Mouse (Mus musculus) olfactory bulb, adult 2 months (tissue): ENCODE measurements around the gene Rcor1. TPM values are rescaled to one million over a fixed set of nuclear protein-coding genes. Genes with fewer than 3 reads are reported as not detected.

ENCODE experiments used
- H3K27ac ChIP-seq: fragments of 200-500 bp; 2 replicates; pipeline ENCODE4 v1.5.1; 2012; ENCODE audit warnings: low read depth, low read length; ENCODE audit not compliant: insufficient read depth
- H3K4me1 ChIP-seq: fragments of 200-500 bp; 2 replicates; pipeline ENCODE4 v1.6.1; 2012; ENCODE audit warnings: low read length; ENCODE audit not compliant: control insufficient read depth, insufficient read depth
- H3K4me3 ChIP-seq: fragments of 200-500 bp; 2 replicates; pipeline ENCODE4 v1.5.1; 2012; ENCODE audit warnings: mild to moderate bottlenecking, low read depth, low read length, moderate library complexity; ENCODE audit not compliant: insufficient read depth
- CTCF ChIP-seq: fragments of 200-500 bp; IDR thresholded peaks from 2 replicates; pipeline ENCODE4 v1.5.1; 2012; ENCODE audit warnings: low read depth, mild to moderate bottlenecking, low read length, moderate library complexity; ENCODE audit not compliant: insufficient read depth
- POLR2A ChIP-seq: fragments of 200-500 bp; IDR thresholded peaks from 2 replicates; pipeline ENCODE4 v1.6.1; 2012; ENCODE audit warnings: mild to moderate bottlenecking, low read depth, low read length, moderate library complexity; ENCODE audit not compliant: insufficient read depth
- WGBS: fragments of 180-500 bp; shearing (Covaris S2); methylation state at CpG from one replicate; pipeline ENCODE4 v1.1.7; 2018; 5-methylcytosine and 5-hydroxymethylcytosine counted together
- polyA plus RNA-seq: library from polyadenylated mRNA; stranded (reverse); fragments of >200 nt; gene quantifications from 2 replicates; pipeline ENCODE4 v1.2.4, GENCODE M21; 2012; ENCODE audit warnings: low replicate concordance; ENCODE audit not compliant: missing spikeins, insufficient read depth, insufficient read length

Gene Rcor1
- polyA plus RNA-seq, 1 experiment: not detected

DNA sequence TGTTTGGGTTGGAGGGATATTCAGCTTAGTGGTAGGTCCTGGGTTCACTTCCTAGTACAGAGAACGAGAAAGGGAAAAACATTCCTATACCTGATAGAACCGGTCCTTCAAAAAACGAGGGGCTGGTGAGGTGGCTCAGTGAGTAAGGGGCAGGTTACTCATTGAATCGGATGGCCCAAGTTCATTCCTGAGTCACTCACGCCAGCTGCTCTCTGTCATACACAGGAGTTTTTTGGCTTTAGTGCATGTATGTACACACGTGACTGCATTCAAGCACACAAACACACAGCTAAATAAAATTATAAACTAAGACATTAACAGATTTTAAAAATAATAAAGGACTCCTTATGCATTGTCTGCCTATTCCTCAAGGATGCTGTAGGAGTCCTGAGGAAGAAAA, 57.1 kb downstream of the Rcor1 start:
- Histone ChIP-seq H3K27ac (no peak overlapping the region), H3K4me1 (no peaks in the 10 kb centered on the region; the same call in 1 of the 2 replicates), H3K4me3 (no peak overlapping the region)
- TF ChIP-seq CTCF (no peak), POLR2A (no peak)
- 94% methylated on average over 6 of the region's 6 CpGs for WGBS

GRCm38 (mm10) chr12:111097036-111097435, 57.9 kb downstream of the Rcor1 start:
- H3K27ac ChIP-seq: no peak overlapping the region
- 67% methylated on average over 8 of the region's 8 CpGs for WGBS
- TF ChIP-seq POLR2A (no peak), CTCF (no peak)
- no peak overlapping the region for H3K4me3 ChIP-seq
- no peaks in the 10 kb centered on the region; the same call in 1 of the 2 replicates for H3K4me1 ChIP-seq

GRCm38 (mm10) chr12:111111176-111111575, 72.0 kb downstream of the Rcor1 start:
- 83% methylated on average over 8 of the region's 8 CpGs for WGBS
- Histone ChIP-seq H3K4me1 (no peaks in the 10 kb centered on the region), H3K27ac (no peak overlapping the region), H3K4me3 (no peak overlapping the region)
- TF ChIP-seq CTCF (no peak), POLR2A (no peak)

DNA sequence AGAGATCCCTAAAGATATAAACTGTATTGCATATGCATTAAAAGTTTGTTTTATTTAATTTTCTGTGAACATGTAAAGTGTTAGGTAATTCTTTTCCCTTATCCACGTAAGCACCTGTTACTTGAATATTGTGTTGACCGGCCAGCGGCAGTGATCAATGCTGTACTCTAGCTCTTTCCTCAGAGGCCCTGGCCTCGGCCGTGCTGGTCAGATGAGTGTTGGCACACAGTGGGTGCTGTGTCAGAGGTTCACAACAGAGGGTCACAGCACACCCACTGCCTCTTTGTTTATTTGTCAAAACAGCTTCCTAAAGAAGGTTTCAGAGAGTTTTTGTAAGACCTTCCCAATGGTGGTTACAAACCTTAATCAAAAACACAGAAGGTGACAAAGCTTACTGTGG, 75.4 kb downstream of the Rcor1 start:
- Histone ChIP-seq H3K4me3 (no peak overlapping the region), H3K27ac (no peak overlapping the region), H3K4me1 (no peaks in the 10 kb centered on the region)
- TF ChIP-seq POLR2A (no peak), CTCF (no peak)
- 75% methylated on average over 5 of the region's 5 CpGs for whole genome bisulfite sequencing

- Histone ChIP-seq H3K4me3 (no peak overlapping the region), H3K4me1 (no peaks in the 10 kb centered on the region), H3K27ac (no peak overlapping the region)
- 97% methylated on average over 5 of the region's 5 CpGs for WGBS
- TF ChIP-seq CTCF: no peak
- TF ChIP-seq POLR2A: no peak
Measured at GRCm38 (mm10) chr12:111119506-111120085, 80.4 kb downstream of the Rcor1 start.

DNA sequence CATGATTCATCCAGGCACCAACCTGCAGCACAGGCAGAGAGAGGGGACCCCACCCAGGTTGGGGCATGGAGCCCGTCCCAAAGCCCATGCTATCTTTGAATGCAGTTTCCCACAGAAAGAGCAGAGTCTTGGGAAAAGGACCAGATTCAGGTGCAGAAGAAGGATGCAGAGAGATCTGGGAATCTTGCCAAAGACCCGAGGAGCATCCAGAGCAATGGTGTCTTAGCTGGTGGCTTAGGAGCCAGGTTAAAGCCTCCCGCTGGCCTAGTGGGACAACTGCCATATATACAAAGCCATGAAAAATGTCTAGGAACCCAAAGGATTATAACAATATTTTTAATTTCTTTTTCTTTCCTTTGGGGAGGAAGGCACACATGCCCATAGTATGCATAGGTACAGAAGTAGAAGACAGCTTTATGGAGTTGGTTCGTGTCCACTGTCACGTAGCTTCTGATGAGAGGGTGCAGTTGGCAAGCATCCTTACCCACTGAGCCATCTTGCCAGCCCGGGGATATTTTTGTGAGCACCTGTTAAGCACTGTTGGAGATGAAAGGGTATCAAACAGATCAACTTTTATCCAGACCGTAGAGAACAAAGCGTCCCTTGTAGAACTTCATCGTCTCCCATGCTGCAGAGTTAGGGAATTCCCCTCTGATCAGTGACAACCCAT, 82.0 kb downstream of the Rcor1 start:
- TF ChIP-seq CTCF: no peak
- TF ChIP-seq POLR2A: no peak
- 84% methylated on average over 9 of the region's 9 CpGs for WGBS
- H3K4me3 ChIP-seq: no peak overlapping the region
- no peak overlapping the region for H3K27ac ChIP-seq
- no peaks in the 10 kb centered on the region for H3K4me1 ChIP-seq

GRCm38 (mm10) chr12:111122332-111122852, 83.2 kb downstream of the Rcor1 start:
- Histone ChIP-seq H3K4me3 (no peak overlapping the region), H3K27ac (no peak overlapping the region), H3K4me1 (no peaks in the 10 kb centered on the region)
- no peak for TF ChIP-seq POLR2A
- TF ChIP-seq CTCF: no peak

GRCm38 (mm10) chr12:111124601-111125260, 85.6 kb downstream of the Rcor1 start:
- Histone ChIP-seq H3K4me3 (no peak overlapping the region), H3K4me1 (peaks cover under 1% of the 10 kb centered on the region; the same call in 1 of the 2 replicates), H3K27ac (no peak overlapping the region)
- WGBS: 70% methylated on average over 14 of the region's 14 CpGs
- TF ChIP-seq POLR2A (no peak), CTCF (no peak)

GRCm38 (mm10) chr12:111125666-111126065, 86.5 kb downstream of the Rcor1 start:
- Histone ChIP-seq H3K4me1 (peaks cover 3% of the 10 kb centered on the region; the same call in 1 of the 2 replicates), H3K27ac (no peak overlapping the region), H3K4me3 (no peak overlapping the region)
- TF ChIP-seq POLR2A: no peak
- no peak for TF ChIP-seq CTCF
- 82% methylated on average over 6 of the region's 6 CpGs for WGBS
